Mouse (Mus musculus): ENCODE data around the gene Tcf7l2. TPM values are rescaled to one million over a fixed set of nuclear protein-coding genes. Genes with fewer than 3 reads are reported as not detected.

The Tcf7l2 gene
- polyA plus RNA-seq, 1 experiment: 18.8 TPM

GRCm38 (mm10) chr19:55743557-55744441 is 2.2 kb downstream of the Tcf7l2 start:
- TF ChIP-seq POLR2A (IDR thresholded peaks at IDR 0.05; ENCODE audit: borderline replicate concordance, low read depth, low read length): no peak
- no peak for TF ChIP-seq CTCF (IDR thresholded peaks at IDR 0.05; ENCODE audit: low read depth, low read length)
- Histone ChIP-seq H3K4me1 (ENCODE audit: control insufficient read depth, insufficient read depth, low read length) (peaks cover 9% of the 10 kb centered on the region), H3K27ac (ENCODE audit: insufficient read depth, low read depth, low read length) (peak overlapping the region; percentile 80), H3K4me3 (ENCODE audit: insufficient read depth, low read length) (peak overlapping the region; percentile 75)

DNA sequence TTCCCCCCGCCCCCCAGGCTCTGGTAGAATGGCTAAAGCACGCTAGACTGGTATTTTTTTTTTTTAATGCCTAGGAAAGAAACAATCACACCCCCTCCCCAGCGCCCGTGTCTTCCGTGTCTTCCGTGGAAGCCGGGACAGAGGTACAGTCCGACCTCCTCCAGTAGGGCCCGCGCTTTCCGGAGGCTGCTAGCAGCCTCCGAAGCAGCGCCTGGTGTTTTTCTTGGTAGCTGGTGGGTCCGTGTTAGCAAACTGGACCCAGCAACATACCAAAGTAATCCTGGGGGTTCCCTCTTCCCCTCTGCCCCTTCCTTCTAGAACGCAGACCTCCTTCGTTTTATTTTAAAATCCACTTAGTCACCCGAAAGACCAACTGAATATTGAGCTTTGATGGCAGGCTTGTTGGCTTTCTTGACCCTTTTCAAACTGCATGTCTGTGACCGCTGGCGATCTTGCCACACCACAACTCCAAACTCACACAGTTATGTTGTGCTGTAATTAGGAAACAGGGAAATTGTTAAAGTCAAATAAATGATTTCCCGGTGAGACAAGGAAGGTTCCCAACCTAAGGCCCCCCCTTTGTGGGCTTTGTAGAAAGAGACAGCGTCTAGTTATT is 3.1 kb downstream of the Tcf7l2 start:
- H3K4me3 ChIP-seq (ENCODE audit: insufficient read depth, low read length): no peak overlapping the region
- TF ChIP-seq CTCF (IDR thresholded peaks at IDR 0.05; ENCODE audit: low read depth, low read length) (no peak), POLR2A (IDR thresholded peaks at IDR 0.05; ENCODE audit: borderline replicate concordance, low read depth, low read length) (no peak)
- peaks cover 9% of the 10 kb centered on the region for H3K4me1 ChIP-seq (ENCODE audit: control insufficient read depth, insufficient read depth, low read length)
- H3K27ac ChIP-seq (ENCODE audit: insufficient read depth, low read depth, low read length): no peak overlapping the region

- TF ChIP-seq POLR2A (IDR thresholded peaks at IDR 0.05; ENCODE audit: borderline replicate concordance, low read depth, low read length) (no peak), CTCF (IDR thresholded peaks at IDR 0.05; ENCODE audit: low read depth, low read length) (no peak)
- Histone ChIP-seq H3K27ac (ENCODE audit: insufficient read depth, low read depth, low read length) (no peak overlapping the region), H3K4me3 (ENCODE audit: insufficient read depth, low read length) (no peak overlapping the region)
Measured at GRCm38 (mm10) chr19:55745192-55745578, 3.6 kb downstream of the Tcf7l2 start.

GRCm38 (mm10) chr19:55746241-55746640 is 4.6 kb downstream of the Tcf7l2 start:
- TF ChIP-seq CTCF (IDR thresholded peaks at IDR 0.05; ENCODE audit: low read depth, low read length): no peak
- TF ChIP-seq POLR2A (IDR thresholded peaks at IDR 0.05; ENCODE audit: borderline replicate concordance, low read depth, low read length): no peak

More at GRCm38 (mm10) chr19:55745192-55745578, 3.6 kb downstream of the Tcf7l2 start:
- peaks cover 9% of the 10 kb centered on the region for H3K4me1 ChIP-seq (ENCODE audit: control insufficient read depth, insufficient read depth, low read length)

GRCm38 (mm10) chr19:55747237-55747925 is 5.8 kb downstream of the Tcf7l2 start:
- TF ChIP-seq CTCF (IDR thresholded peaks at IDR 0.05; ENCODE audit: low read depth, low read length) (no peak), POLR2A (IDR thresholded peaks at IDR 0.05; ENCODE audit: borderline replicate concordance, low read depth, low read length) (no peak)
- no peak overlapping the region for H3K4me3 ChIP-seq (ENCODE audit: insufficient read depth, low read length)
- no peak overlapping the region for H3K27ac ChIP-seq (ENCODE audit: insufficient read depth, low read depth, low read length)
- H3K4me1 ChIP-seq (ENCODE audit: control insufficient read depth, insufficient read depth, low read length): peaks cover 4% of the 10 kb centered on the region

More at GRCm38 (mm10) chr19:55746241-55746640, 4.6 kb downstream of the Tcf7l2 start:
- Histone ChIP-seq H3K27ac (ENCODE audit: insufficient read depth, low read depth, low read length) (no peak overlapping the region), H3K4me3 (ENCODE audit: insufficient read depth, low read length) (no peak overlapping the region), H3K4me1 (ENCODE audit: control insufficient read depth, insufficient read depth, low read length) (peaks cover 4% of the 10 kb centered on the region)

- no peak overlapping the region for H3K27ac ChIP-seq (ENCODE audit: insufficient read depth, low read depth, low read length)
- TF ChIP-seq CTCF (IDR thresholded peaks at IDR 0.05; ENCODE audit: low read depth, low read length): no peak
- TF ChIP-seq POLR2A (IDR thresholded peaks at IDR 0.05; ENCODE audit: borderline replicate concordance, low read depth, low read length): no peak
- peaks cover 4% of the 10 kb centered on the region for H3K4me1 ChIP-seq (ENCODE audit: control insufficient read depth, insufficient read depth, low read length)
- no peak overlapping the region for H3K4me3 ChIP-seq (ENCODE audit: insufficient read depth, low read length)
Measured at GRCm38 (mm10) chr19:55747926-55748291, 6.3 kb downstream of the Tcf7l2 start.

- TF ChIP-seq POLR2A (IDR thresholded peaks at IDR 0.05; ENCODE audit: borderline replicate concordance, low read depth, low read length): no peak
- Histone ChIP-seq H3K4me3 (ENCODE audit: insufficient read depth, low read length) (no peak overlapping the region), H3K27ac (ENCODE audit: insufficient read depth, low read depth, low read length) (no peak overlapping the region)
Measured at GRCm38 (mm10) chr19:55748801-55749200, 7.2 kb downstream of the Tcf7l2 start.

GRCm38 (mm10) chr19:55749532-55749931 is 7.9 kb downstream of the Tcf7l2 start:
- TF ChIP-seq POLR2A (IDR thresholded peaks at IDR 0.05; ENCODE audit: borderline replicate concordance, low read depth, low read length) (no peak), CTCF (IDR thresholded peaks at IDR 0.05; ENCODE audit: low read depth, low read length) (no peak)
- peaks cover 4% of the 10 kb centered on the region for H3K4me1 ChIP-seq (ENCODE audit: control insufficient read depth, insufficient read depth, low read length)
- H3K27ac ChIP-seq (ENCODE audit: insufficient read depth, low read depth, low read length): no peak overlapping the region
- H3K4me3 ChIP-seq (ENCODE audit: insufficient read depth, low read length): no peak overlapping the region

More at GRCm38 (mm10) chr19:55748801-55749200, 7.2 kb downstream of the Tcf7l2 start:
- H3K4me1 ChIP-seq (ENCODE audit: control insufficient read depth, insufficient read depth, low read length): peaks cover 4% of the 10 kb centered on the region

- no peak overlapping the region for H3K27ac ChIP-seq (ENCODE audit: insufficient read depth, low read depth, low read length)
Measured at GRCm38 (mm10) chr19:55750048-55750447, 8.4 kb downstream of the Tcf7l2 start.

More at GRCm38 (mm10) chr19:55750048-55750447, 8.4 kb downstream of the Tcf7l2 start:
- TF ChIP-seq CTCF (IDR thresholded peaks at IDR 0.05; ENCODE audit: low read depth, low read length): no peak
- TF ChIP-seq POLR2A (IDR thresholded peaks at IDR 0.05; ENCODE audit: borderline replicate concordance, low read depth, low read length): no peak
- Histone ChIP-seq H3K4me3 (ENCODE audit: insufficient read depth, low read length) (no peak overlapping the region), H3K4me1 (ENCODE audit: control insufficient read depth, insufficient read depth, low read length) (peaks cover 3% of the 10 kb centered on the region)
